Mouse (Mus musculus): ENCODE results near the gene Lig4.
A peak's percentile ranks its signal among the peaks of the same experiment; 100 is the strongest.

Gene Lig4

DNA sequence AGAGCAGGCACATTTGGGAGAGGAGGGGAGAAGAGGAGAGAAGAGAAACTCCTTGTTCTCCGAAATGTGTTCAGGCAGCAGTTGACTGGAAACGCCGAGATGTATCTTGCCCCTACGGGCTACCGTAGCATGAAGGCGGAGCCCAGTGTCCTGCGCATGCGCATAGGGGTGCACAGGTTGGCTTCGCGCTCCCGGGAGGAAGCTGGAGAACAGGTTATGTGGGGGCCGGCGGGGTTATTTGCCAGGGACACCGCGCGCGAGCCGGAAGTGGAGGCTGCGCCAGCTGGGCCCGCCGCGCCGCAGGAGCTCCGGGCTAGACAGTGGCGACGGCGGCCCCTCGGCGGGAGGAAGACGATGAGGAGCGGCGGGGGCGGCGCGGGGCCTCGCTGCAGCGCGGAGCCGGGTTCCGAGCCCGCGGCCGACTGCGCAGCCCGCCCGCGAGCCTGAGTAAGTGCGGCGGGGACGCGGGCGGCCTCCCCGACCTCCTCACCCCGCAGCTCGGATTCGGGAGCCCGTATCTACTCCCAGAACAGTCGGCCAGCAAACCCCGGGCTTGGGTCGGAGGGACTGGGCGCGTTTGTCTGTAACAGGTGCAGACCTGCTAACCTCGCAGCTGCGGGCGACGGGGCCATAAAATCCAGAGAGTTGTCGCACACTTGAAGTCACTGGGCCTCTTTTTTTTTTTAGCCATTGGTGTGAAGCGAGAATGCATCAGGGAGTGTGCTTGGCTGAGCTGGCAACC, at the start of gene Lig4, which contains the start of gene Abhd13:
TSS of gene Lig4 (minus strand) at position 114 of the 742 bp plus-strand sequence.
TSS of gene Abhd13 (plus strand) at position 135 of the 742 bp plus-strand sequence.
- DNase-seq (ENCODE audit: low read depth, low spot score), result peak; percentile 98

GRCm38 (mm10) chr8:10017231-10017630, 39.7 kb upstream of the Lig4 start:
- DNase-seq (ENCODE audit: low read depth, low spot score), result no peak

GRCm38 (mm10) chr8:10016252-10016651, 38.8 kb upstream of the Lig4 start:
- no peak for DNase-seq (ENCODE audit: low read depth, low spot score)

GRCm38 (mm10) chr8:10007660-10008028, 30.2 kb upstream of the Lig4 start:
- DNase-seq (ENCODE audit: low read depth, low spot score), result no peak

- DNase-seq (ENCODE audit: low read depth, low spot score), result peak; percentile 84
Observed at GRCm38 (mm10) chr8:10006986-10007659, 29.6 kb upstream of the Lig4 start.

- no peak for DNase-seq (ENCODE audit: low read depth, low spot score)
Observed at GRCm38 (mm10) chr8:10006156-10006985, 28.9 kb upstream of the Lig4 start, which contains the start of gene Tnfsf13b. TSS of gene Tnfsf13b (plus strand) at chr8:10006467.

DNA sequence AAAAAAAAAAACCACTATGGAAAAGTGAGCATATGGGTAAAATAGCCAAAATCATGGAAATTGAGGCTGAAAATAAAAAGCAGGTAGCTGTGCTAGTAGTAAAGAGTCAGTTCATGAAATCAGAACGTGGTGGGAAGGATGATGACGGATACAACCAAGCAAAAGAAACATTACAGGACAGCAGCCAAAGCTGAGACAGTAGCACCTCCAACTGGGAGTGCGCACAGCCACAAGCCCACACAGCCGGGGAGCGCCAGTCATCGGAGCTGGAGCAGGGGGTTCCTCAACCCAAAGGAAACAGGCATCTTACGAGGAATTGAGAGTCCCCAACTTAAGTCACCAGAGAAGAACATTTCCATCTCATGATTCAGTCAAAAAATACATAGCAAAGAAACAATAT, 26.6 kb upstream of the Lig4 start:
- no peak for DNase-seq (ENCODE audit: low read depth, low spot score)

DNA sequence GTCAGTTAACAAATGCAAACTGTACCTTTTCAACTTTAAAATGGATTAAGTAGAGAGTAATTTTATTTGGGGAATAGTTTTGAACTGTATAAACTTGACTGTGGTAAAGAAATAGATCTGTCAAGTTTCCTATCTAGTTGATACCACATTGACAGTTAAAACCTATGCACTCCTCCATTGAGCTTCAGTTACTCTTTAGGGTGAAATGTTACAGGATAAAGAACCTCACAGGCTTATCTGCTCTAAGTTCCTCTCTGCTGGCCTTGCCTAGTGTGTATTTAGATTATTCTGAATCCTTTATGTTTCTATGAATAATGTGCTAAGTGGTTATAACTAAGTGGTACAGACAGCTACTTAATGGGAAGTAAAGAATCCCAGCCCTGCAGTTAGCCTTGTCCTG, 2.7 kb upstream of the Lig4 start:
- DNase-seq (ENCODE audit: low read depth, low spot score), result no peak

GRCm38 (mm10) chr8:9979746-9980145, 2.3 kb upstream of the Lig4 start:
- no peak for DNase-seq (ENCODE audit: low read depth, low spot score)

DNA sequence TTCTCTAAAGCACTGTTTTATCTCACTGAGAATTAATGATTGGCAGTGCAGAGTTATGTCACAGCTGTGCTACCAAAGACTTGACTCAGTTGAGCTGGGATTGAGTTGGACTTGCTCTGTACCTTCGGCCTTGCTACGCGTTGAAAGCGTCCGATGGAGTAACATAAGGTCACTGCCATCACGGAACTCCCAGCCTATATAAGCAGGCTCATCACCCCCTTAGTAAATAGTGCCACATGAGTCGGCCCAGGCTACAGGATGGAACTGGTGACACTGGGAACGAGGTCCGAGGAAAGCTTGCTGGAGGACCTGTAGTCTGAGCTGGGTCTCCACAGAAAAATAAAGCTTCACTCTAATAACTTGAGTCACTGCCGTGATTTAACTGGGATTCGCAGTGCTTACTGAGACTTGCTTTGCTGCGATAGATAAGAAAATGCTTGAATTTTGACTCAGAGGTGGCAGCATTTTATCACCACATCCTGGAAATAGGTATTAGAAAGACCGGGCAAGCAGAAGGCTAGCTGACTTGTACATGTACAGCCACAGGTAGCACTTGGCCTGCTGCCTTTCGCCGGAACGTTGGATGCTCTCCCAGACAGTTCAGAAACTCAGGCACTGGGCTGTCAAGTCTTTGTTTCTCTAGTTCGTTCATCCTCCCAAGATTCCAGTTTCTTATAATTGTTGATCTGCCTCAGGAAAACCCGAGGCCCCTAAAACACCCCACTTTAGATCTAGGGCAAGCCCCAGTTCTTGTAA, 1.2 kb upstream of the Lig4 start:
- peak; percentile 6 for DNase-seq (ENCODE audit: low read depth, low spot score)

- peak; percentile 41 for DNase-seq (ENCODE audit: low read depth, low spot score)
Observed at GRCm38 (mm10) chr8:9977016-9977415, 470 bp downstream of the Lig4 start.

GRCm38 (mm10) chr8:9975898-9976611, 1.4 kb downstream of the Lig4 start:
- DNase-seq (ENCODE audit: low read depth, low spot score), result peak; percentile 99

GRCm38 (mm10) chr8:9975276-9975675, 2.2 kb downstream of the Lig4 start:
- DNase-seq (ENCODE audit: low read depth, low spot score), result no peak

DNA sequence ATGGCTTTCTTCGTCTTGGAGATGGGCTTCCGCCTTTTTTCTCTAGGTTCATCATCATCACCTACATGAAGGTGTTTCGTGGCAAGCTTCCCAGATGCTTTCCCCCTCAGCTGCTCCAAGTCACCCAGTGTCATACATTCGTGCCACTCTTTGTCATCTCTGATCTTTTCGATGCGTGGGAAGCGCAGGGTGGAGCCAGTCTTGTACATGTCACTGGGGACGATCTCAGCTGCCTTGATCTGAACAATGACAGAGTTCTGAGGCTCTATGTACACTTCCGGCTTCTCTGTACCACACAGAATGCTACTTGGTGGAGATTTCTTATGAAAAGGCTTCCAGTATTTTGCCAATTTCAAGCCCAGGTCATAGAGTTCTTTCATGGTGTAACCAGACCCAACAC, 5.6 kb downstream of the Lig4 start:
- no peak for DNase-seq (ENCODE audit: low read depth, low spot score)

DNA sequence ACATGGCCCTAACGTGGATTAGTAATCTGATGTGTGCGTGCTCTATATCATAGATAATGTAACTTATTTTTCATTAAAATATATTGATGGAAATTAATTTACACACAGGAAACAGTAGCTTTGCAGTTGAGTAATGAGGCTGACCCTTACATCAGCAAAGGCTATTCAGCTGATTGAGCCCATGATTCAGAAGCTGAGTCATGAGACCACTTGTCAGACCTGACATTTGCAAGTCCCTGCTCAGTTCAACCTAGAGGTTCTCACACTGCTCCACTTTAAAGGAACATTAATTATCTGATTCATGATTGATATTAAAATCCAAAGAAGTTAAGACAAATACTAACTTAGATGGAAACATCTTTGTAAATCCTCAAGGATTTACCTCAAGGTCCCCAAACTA, 17.6 kb downstream of the Lig4 start:
- no peak for DNase-seq (ENCODE audit: low read depth, low spot score)

DNA sequence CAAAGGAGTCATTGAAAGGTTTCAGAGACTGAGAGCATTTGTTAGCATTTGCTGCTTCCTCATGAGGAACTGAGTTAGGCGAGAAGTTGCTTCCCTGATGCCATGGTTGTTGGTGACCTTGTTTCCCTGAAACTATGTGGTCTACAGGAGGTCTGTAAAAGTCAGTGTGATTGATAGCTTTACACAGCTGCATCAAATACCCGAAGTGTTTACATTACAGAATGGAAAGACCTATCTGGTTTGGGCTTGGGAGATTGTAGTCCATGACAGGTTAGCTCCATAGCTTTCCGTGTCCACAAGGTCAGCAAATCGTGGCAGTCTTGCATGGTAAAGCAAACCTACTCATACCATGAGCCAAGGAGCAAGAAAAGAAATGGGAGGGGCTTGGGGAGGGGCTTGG, 19.1 kb downstream of the Lig4 start:
- no peak for DNase-seq (ENCODE audit: low read depth, low spot score)

DNA sequence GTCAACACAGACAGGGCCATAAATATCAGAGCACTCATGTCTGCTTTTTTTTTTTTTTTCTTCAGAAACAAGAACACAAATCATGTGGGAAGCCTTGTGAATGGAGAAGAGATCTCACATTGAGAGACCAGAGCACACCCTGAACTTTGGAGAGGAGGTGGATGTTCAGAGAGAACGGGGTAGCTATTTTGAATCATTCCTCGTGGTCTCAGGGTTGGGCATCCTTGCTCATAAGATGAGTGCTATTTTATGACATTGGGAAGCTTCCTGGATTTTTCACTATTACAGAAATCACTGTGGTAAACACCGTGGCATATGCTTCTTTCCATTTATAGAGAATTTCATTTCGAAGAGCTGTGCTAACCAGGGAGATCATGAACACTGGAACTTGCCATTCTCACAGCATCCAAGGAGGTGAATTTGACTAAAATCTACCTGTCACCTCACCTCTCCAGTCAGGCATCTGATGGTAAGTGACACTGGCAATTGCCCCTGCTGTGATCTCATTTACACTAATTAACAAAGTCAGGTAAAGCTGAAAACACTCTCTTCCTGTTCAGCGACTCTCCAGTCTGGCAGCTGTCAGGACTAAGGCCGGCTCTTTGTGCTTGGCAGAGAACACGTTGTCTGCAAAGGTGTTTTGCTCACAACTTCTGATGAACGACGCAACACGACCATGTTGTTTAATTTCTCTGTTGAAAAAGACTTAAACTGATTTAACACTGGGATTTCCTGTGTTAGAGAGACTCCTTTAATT, 28.2 kb downstream of the Lig4 start:
- DNase-seq (ENCODE audit: low read depth, low spot score), result no peak

DNA sequence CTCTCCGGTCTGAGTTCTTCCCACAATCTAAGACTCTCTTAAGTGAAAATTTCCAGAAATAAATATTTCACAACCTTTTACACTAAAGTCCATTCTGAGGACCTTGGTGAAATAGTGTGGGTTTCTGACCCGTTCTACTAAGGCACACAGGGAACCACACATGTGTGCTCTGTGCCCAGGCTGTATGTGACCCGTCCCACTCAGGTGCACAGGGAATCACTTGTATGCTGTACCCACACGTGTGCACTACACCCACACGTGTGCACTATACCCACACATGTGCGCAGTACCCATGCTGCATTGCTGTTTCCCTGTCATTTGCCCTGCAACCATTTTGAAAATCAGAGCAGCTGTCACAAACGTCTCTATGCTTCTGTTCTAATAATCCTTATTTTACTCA, 41.9 kb downstream of the Lig4 start:
- DNase-seq (ENCODE audit: low read depth, low spot score), result peak; percentile 6

DNA sequence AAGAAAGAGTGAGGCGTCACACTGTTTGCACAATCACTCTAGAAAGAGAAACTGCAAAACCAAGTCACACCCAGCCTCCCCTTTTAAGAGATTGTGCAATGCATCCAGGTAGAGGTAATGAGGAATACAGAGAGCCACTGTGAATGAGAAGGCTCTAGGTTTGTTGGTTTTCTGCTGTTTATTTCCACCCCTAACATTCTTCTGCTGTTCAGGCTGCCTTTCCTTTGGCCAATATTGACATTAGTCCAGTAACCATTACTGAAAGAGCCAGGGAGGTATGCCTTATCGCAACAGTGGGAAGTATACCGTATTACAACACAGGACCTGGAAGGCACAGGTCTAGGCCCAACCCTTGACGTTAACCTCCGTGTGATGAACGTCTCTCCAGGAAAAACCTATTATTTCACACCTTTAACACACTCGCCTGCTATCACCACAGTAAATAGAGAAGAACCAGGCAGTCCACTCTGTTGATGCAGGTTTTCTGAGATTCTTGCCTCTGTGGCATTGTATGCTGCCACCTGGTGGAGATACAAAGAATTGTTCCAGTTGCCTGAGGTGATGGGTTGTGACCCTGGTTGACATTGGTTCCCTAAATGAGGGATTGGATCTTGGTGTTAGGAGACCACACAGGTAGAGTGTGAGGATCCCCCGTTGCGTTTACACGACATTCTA, 42.5 kb downstream of the Lig4 start:
- DNase-seq (ENCODE audit: low read depth, low spot score), result peak; percentile 75

GRCm38 (mm10) chr8:9932711-9933110, 44.8 kb downstream of the Lig4 start:
- DNase-seq (ENCODE audit: low read depth, low spot score), result no peak

Data from ZHBTc4 (cell line).